Comparison of ENCODE assay signal across 28 mouse cellular contexts in the genomic region with DNA sequence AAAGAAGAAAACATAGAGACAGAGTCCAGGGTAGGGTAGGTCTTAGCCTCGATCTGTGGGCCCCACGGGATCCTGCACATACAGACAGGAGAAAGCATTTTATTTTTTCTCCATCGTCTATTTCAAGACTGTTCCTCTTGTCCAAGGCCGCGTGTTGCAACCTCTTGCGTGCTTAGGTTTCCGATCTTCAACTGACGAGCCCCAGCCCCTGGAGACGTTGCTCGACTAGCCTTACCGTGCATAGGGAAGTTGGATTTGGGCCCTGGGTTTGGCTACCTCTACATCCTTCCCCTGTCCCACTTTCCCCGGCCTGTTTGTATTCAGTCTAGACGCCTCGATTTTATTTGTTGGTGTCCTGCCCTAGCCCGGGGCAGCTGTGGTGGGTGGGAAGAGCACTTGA. TPM values are rescaled to one million over a fixed set of nuclear protein-coding genes. Genes with fewer than 3 reads are reported as not detected.
A peak's percentile ranks its signal among the peaks of the same experiment; 100 is the strongest.
DNase-seq lines count a peak whose midpoint lies in the region; ATAC-seq and TF ChIP-seq lines count a peak whose summit lies in the region.
"Had no signal": no experiment of that assay in that cellular context is flagged by ENCODE, and none has a peak within 500 bp of the region (broad histone marks: within the 10 kb centered on the region; RNA-seq: fewer than 3 reads in every experiment).

No protein-coding gene starts in this region.

- no peak for ATAC-seq in heart, postnatal 0 days (ENCODE audit: insufficient read depth, low read depth)
- ATAC-seq in heart, embryonic 11.5 days (replicated peaks; ENCODE audit: insufficient number of reproducible peaks, low FRiP score, low TSS enrichment), result no peak
- ATAC-seq in common myeloid progenitor, adult 5-6 weeks (replicated peaks; ENCODE audit: low read depth, poor library complexity, severe bottlenecking), result peak; percentile 60
- 0 out of 2 replicates have a peak, but pooled peaks have one; percentile 40 for ATAC-seq in monocyte, adult 5-6 weeks (replicated peaks; ENCODE audit: insufficient number of reproducible peaks, low FRiP score, low TSS enrichment, poor library complexity, severe bottlenecking)
- ATAC-seq in forebrain, embryonic 15.5 days (replicated peaks), result no peak
- ATAC-seq: forebrain, embryonic 16.5 days; intestine, postnatal 0 days; midbrain, embryonic 16.5 days had no signal

- H3K4me2 ChIP-seq in heart, postnatal 0 days (ENCODE audit: low read depth, low read length), result no peak overlapping the region
- H3K4me2 ChIP-seq in heart, embryonic 11.5 days, result no peak overlapping the region
- no peak overlapping the region for H3K4me2 ChIP-seq in forebrain, embryonic 15.5 days (replicated peaks)
- H3K4me2 ChIP-seq: embryonic facial prominence, embryonic 12.5 days; heart, embryonic 15.5 days; hindbrain, embryonic 14.5 days; limb, embryonic 13.5 days; liver, embryonic 13.5 days; lung, embryonic 14.5 days; midbrain, embryonic 11.5 days; neural tube, embryonic 13.5 days had no signal

- no peaks in the 10 kb centered on the region for H3K9me3 ChIP-seq in heart, postnatal 0 days (replicated peaks; ENCODE audit: control insufficient read depth, low read length)
- H3K9me3 ChIP-seq in heart, embryonic 11.5 days (replicated peaks; ENCODE audit: control insufficient read depth, low read length), result no peaks in the 10 kb centered on the region
- no peaks in the 10 kb centered on the region for H3K9me3 ChIP-seq in forebrain, embryonic 15.5 days
- H3K9me3 ChIP-seq: embryonic facial prominence, embryonic 12.5 days; heart, embryonic 15.5 days; limb, embryonic 13.5 days; liver, embryonic 13.5 days; neural tube, embryonic 13.5 days had no signal

- H3K36me3 ChIP-seq in heart, postnatal 0 days (replicated peaks; ENCODE audit: control insufficient read depth, insufficient read depth, low read length), result peaks cover 28% of the 10 kb centered on the region
- peaks cover 13% of the 10 kb centered on the region for H3K36me3 ChIP-seq in heart, embryonic 11.5 days (ENCODE audit: control insufficient read depth, insufficient read depth, low read length)
- H3K36me3 ChIP-seq in forebrain, embryonic 15.5 days, result peaks cover 9% of the 10 kb centered on the region; the same call in 1 of the 2 replicates

- no peak overlapping the region for H3K9ac ChIP-seq in heart, postnatal 0 days (replicated peaks; ENCODE audit: low read depth, low read length)
- no peak overlapping the region for H3K9ac ChIP-seq in heart, embryonic 11.5 days (ENCODE audit: low read depth, low read length)
- H3K9ac ChIP-seq in forebrain, embryonic 15.5 days (replicated peaks), result no peak overlapping the region
- H3K9ac ChIP-seq: embryonic facial prominence, embryonic 12.5 days; heart, embryonic 15.5 days; hindbrain, embryonic 14.5 days; limb, embryonic 13.5 days; liver, embryonic 13.5 days; lung, embryonic 14.5 days; neural tube, embryonic 13.5 days had no signal

- no peaks in the 10 kb centered on the region for H3K27me3 ChIP-seq in heart, postnatal 0 days (ENCODE audit: control insufficient read depth, insufficient read depth, low read length)
- H3K27me3 ChIP-seq in heart, embryonic 11.5 days (ENCODE audit: control insufficient read depth, insufficient read depth, low read length), result no peaks in the 10 kb centered on the region
- no peaks in the 10 kb centered on the region for H3K27me3 ChIP-seq in forebrain, embryonic 15.5 days
- H3K27me3 ChIP-seq: embryonic facial prominence, embryonic 12.5 days; heart, embryonic 15.5 days; limb, embryonic 13.5 days; liver, embryonic 13.5 days; neural tube, embryonic 13.5 days had no signal

- no peak for TF ChIP-seq CTCF in heart, postnatal 0 days (IDR thresholded peaks at IDR 0.05; ENCODE audit: low read depth)

- no peak overlapping the region for H3K4me3 ChIP-seq in heart, postnatal 0 days (ENCODE audit: low read depth, low read length)
- no peak overlapping the region for H3K4me3 ChIP-seq in heart, embryonic 11.5 days (ENCODE audit: low read depth, low read length)
- no peak overlapping the region for H3K4me3 ChIP-seq in forebrain, embryonic 15.5 days
- H3K4me3 ChIP-seq: embryonic facial prominence, embryonic 12.5 days; heart, embryonic 15.5 days; left cerebral cortex, adult 2 months; limb, embryonic 13.5 days; liver, embryonic 13.5 days; neural tube, embryonic 13.5 days had no signal

- H3K27ac ChIP-seq in heart, postnatal 0 days (ENCODE audit: low read depth), result no peak overlapping the region
- H3K27ac ChIP-seq in heart, embryonic 11.5 days (ENCODE audit: low read depth, low read length), result no peak overlapping the region
- no peak overlapping the region for H3K27ac ChIP-seq in forebrain, embryonic 15.5 days (replicated peaks)
- H3K27ac ChIP-seq: embryonic facial prominence, embryonic 12.5 days; heart, embryonic 15.5 days; hindbrain, embryonic 14.5 days; left cerebral cortex, adult 2 months; limb, embryonic 13.5 days; liver, embryonic 13.5 days; neural tube, embryonic 13.5 days had no signal

- DNase-seq in heart, postnatal 0 days (ENCODE audit: low spot score), result peak; percentile 1
- DNase-seq in adrenal gland, postnatal 25 days, result peak; percentile 29
- no peak for DNase-seq in layer of hippocampus, adult 9-11 months
- no peak for DNase-seq in cerebellum, postnatal 36 days
- DNase-seq: cerebellum, adult 2 months; cerebellum, postnatal 25 days; embryo, embryonic 11 days; heart, postnatal 36 days; kidney, adult 9 months; kidney, postnatal 10 days; liver, embryonic 13.5 days; lung, embryonic 14.5 days; lung, postnatal 14 days; thymus, postnatal 14 days had no signal

- H3K4me1 ChIP-seq in heart, postnatal 0 days (ENCODE audit: control insufficient read depth, insufficient read depth), result peaks cover 14% of the 10 kb centered on the region; the same call in 1 of the 2 replicates
- peaks cover 12% of the 10 kb centered on the region for H3K4me1 ChIP-seq in heart, embryonic 11.5 days (ENCODE audit: control insufficient read depth, insufficient read depth, low read length)
- H3K4me1 ChIP-seq in forebrain, embryonic 15.5 days, result no peaks in the 10 kb centered on the region
- H3K4me1 ChIP-seq: embryonic facial prominence, embryonic 12.5 days; limb, embryonic 13.5 days had no signal

- TF ChIP-seq EP300 in heart, postnatal 0 days (IDR thresholded peaks at IDR 0.05; ENCODE audit: low read depth), result no peak

- 83% methylated on average over 15 of the region's 15 CpGs for WGBS in heart, postnatal 0 days
- WGBS in heart, embryonic 11.5 days (ENCODE audit: insufficient replicate concordance), result 92% methylated on average over 15 of the region's 15 CpGs
- WGBS in forebrain, embryonic 15.5 days, result 93% methylated on average over 15 of the region's 15 CpGs

RNA-seq across cellular contexts. Expression of a gene that starts 18.6 kb away (rescaled TPM):
- 122 and 224 TPM in 2 replicates for total RNA-seq in heart, postnatal 0 days (2014; rRNA removed; ENCODE audit: low replicate concordance)
- polyA plus RNA-seq in heart, postnatal 0 days (2015; fragmentation: Nextera tagmentation; extraction: Ambion mirVana), result 5.0 and 5.2 TPM in 2 replicates
- polyA plus RNA-seq in heart, embryonic 11.5 days (2014; fragmentation: Nextera tagmentation; extraction: Ambion mirVana), result 4.9 and 7.4 TPM in 2 replicates
- 429 and 459 TPM in 2 replicates for total RNA-seq in adrenal gland, postnatal 25 days (2021)
- 13.2 and 17.9 TPM in 2 replicates for total RNA-seq in common myeloid progenitor, adult 5-6 weeks (2017)
- total RNA-seq in monocyte, adult 5-6 weeks (2017), result 16.5 to 56.6 TPM (median 24.3 TPM) in 3 replicates
- 3.1 and 3.6 TPM in 2 replicates for polyA plus RNA-seq in forebrain, embryonic 15.5 days (2015; fragmentation: Nextera tagmentation; extraction: Ambion mirVana)

Comparison
In these comparisons a context has a peak if more than half of its experiments do, and no peak if none do; other contexts are left out.
1. ATAC-seq: peak in common myeloid progenitor, adult 5-6 weeks (single experiment) and monocyte, adult 5-6 weeks (single experiment); none in heart, postnatal 0 days (single experiment), heart, embryonic 11.5 days (single experiment) and forebrain, embryonic 15.5 days (single experiment).
2. DNase-seq: peak in heart, postnatal 0 days (single experiment) and adrenal gland, postnatal 25 days (single experiment); none in layer of hippocampus, adult 9-11 months (single experiment) and cerebellum, postnatal 36 days (0 of 2).